Mouse (Mus musculus) myocyte (in vitro differentiated cells): ENCODE measurements around the gene Erbb3. TPM values are rescaled to one million over a fixed set of nuclear protein-coding genes. Genes with fewer than 3 reads are reported as not detected.

Experiments used
- H3K27me3 ChIP-seq: one replicate; pipeline ENCODE4 v1.6.1; 2011; ENCODE audit not compliant: control insufficient read depth, insufficient read depth, insufficient read length
- H3K36me3 ChIP-seq: one replicate; pipeline ENCODE4 v1.6.1; 2011; ENCODE audit not compliant: control insufficient read depth, insufficient read depth
- H3K4me2 ChIP-seq: one replicate; pipeline ENCODE4 v1.6.1; 2011; ENCODE audit warnings: low read depth, control low read depth
- H3K4me3 ChIP-seq: one replicate; pipeline ENCODE4 v1.5.1; 2011; ENCODE audit warnings: mild to moderate bottlenecking, control low read depth, moderate library complexity
- H3K79me2 ChIP-seq: one replicate; pipeline ENCODE4 v1.6.1; 2011; ENCODE audit not compliant: control insufficient read depth, insufficient read depth
- H3ac ChIP-seq: one replicate; pipeline ENCODE4 v1.6.1; 2011; ENCODE audit not compliant: control insufficient read depth, insufficient read length
- CEBPB ChIP-seq: IDR thresholded peaks from 2 replicates; pipeline ENCODE4 v1.6.1; 2011; ENCODE audit warnings: mild to moderate bottlenecking, moderate library complexity; ENCODE audit not compliant: poor library complexity, insufficient read depth, severe bottlenecking
- E2F4 ChIP-seq: IDR thresholded peaks from one replicate; pipeline ENCODE4 v1.6.1; 2011; ENCODE audit warnings: mild to moderate bottlenecking, control low read depth, moderate library complexity; ENCODE audit not compliant: insufficient read depth
- MAX ChIP-seq: IDR thresholded peaks from one replicate; pipeline ENCODE4 v1.6.1; 2011; ENCODE audit warnings: low read depth, mild to moderate bottlenecking, control low read depth
- MYOD1 ChIP-seq, 3 experiments: IDR thresholded peaks; one replicate each; pipeline ENCODE4 v1.6.1; 2011; ENCODE audit warnings: control low read depth in 2 of 3, low read depth in 2 of 3, mild to moderate bottlenecking in 2 of 3, moderate library complexity in 1 of 3; ENCODE audit not compliant: insufficient read length in 2 of 3, control insufficient read depth in 1 of 3
- MYOG ChIP-seq, 3 experiments: IDR thresholded peaks; one replicate each; pipeline ENCODE4 v1.6.1; 2011; ENCODE audit warnings: control low read depth in 2 of 3, low read depth in 2 of 3, mild to moderate bottlenecking in 2 of 3; ENCODE audit not compliant: insufficient read length in 2 of 3, control insufficient read depth in 1 of 3, insufficient read depth in 1 of 3
- POLR2A ChIP-seq: IDR thresholded peaks from one replicate; pipeline ENCODE4 v1.6.1; 2011; ENCODE audit warnings: low read depth, mild to moderate bottlenecking, control low read depth, moderate library complexity; ENCODE audit not compliant: insufficient read length
- POLR2AphosphoS2 ChIP-seq: IDR thresholded peaks from one replicate; pipeline ENCODE4 v1.6.1; 2011; ENCODE audit warnings: low read depth, control low read depth; ENCODE audit not compliant: insufficient read length
- REST ChIP-seq: IDR thresholded peaks from one replicate; pipeline ENCODE4 v1.6.1; 2011; ENCODE audit warnings: mild to moderate bottlenecking, control low read depth, moderate library complexity; ENCODE audit not compliant: insufficient read depth, insufficient read length
- SRF ChIP-seq: IDR thresholded peaks from one replicate; pipeline ENCODE4 v1.6.1; 2011; ENCODE audit warnings: low read depth; ENCODE audit not compliant: control insufficient read depth, insufficient read length
- TCF12 ChIP-seq: IDR thresholded peaks from one replicate; pipeline ENCODE4 v1.6.1; 2011; ENCODE audit warnings: mild to moderate bottlenecking, control low read depth; ENCODE audit not compliant: poor library complexity, insufficient read depth, severe bottlenecking
- TCF3 ChIP-seq: IDR thresholded peaks from one replicate; pipeline ENCODE4 v1.6.1; 2011; ENCODE audit warnings: low read depth, control low read depth; ENCODE audit not compliant: insufficient read length
- USF1 ChIP-seq: IDR thresholded peaks from one replicate; pipeline ENCODE4 v1.6.1; 2011; ENCODE audit warnings: low read depth, mild to moderate bottlenecking, control low read depth, moderate library complexity
- polyA plus RNA-seq: library from polyadenylated mRNA; unstranded; fragments of >200 nt; fragmentation: generic; extraction: Trizol; gene quantifications from one replicate; pipeline ENCODE4 v1.2.1, GENCODE M21; 2012; ENCODE audit warnings: missing spikeins

Gene Erbb3
- polyA plus RNA-seq, 1 experiment, result 23.3 TPM

DNA sequence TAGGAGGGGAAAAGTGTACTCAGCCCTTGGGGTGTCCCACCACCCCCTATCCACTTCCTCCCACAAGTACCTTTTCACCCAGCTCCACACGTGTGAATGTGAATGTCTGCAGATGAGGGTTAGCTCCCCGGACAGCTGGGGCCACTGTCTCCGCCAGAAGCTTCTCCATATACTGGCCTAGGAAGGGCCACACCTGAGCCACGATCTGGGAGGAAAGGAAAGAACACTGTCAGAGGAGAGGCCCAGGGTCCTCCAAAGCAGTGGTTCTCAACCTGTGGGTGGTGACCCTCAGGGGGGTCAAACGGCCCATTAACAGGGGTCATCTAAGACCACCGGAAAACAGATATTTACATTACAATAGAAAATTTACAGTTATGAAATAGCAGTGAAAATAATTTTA is 67.1 kb downstream of the Erbb3 start:
- TF ChIP-seq MYOD1 (IDR thresholded peaks at IDR 0.05; ENCODE audit: control insufficient read depth in 1 of 3, insufficient read length in 2 of 3, low read depth in 2 of 3) (no peak), TCF3 (no peak), SRF (no peak), E2F4 (no peak), REST (no peak), CEBPB (no peak), POLR2A (no peak), TCF12 (no peak)
- no peak overlapping the region for H3K4me2 ChIP-seq
- H3K79me2 ChIP-seq, result peaks cover 25% of the 10 kb centered on the region
- H3K27me3 ChIP-seq, result no peaks in the 10 kb centered on the region
- no peak overlapping the region for H3K4me3 ChIP-seq
- H3ac ChIP-seq, result no peak overlapping the region
- peaks cover 53% of the 10 kb centered on the region for H3K36me3 ChIP-seq

DNA sequence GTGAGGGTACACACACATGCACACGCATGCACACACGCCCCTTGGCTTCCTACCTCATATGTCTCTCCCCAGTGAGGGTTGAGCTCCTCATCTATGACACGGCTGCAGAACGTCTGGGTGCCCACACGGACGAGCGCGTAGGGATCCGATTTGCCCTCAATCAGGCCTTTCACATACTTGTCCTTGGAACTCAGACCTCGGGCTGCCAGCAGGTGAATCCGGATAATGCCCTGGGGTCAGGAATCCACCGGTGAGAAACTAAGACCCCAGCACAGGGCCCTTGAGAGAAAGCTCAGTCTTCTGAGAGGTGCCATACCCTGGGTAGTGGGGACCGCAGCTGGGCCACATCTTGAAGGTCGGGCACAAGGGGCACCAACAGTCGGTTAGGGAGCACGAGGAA is 68.9 kb downstream of the Erbb3 start:
- Histone ChIP-seq H3K4me2 (no peak overlapping the region), H3K79me2 (peaks cover 25% of the 10 kb centered on the region), H3K4me3 (no peak overlapping the region), H3ac (no peak overlapping the region), H3K27me3 (no peaks in the 10 kb centered on the region), H3K36me3 (peaks cover 65% of the 10 kb centered on the region)
- TF ChIP-seq E2F4 (no peak), TCF3 (no peak), MYOD1 (IDR thresholded peaks at IDR 0.05; ENCODE audit: control insufficient read depth in 1 of 3, insufficient read length in 2 of 3, low read depth in 2 of 3) (no peak), POLR2A (no peak), TCF12 (no peak), REST (no peak), MAX (no peak), SRF (no peak)

DNA sequence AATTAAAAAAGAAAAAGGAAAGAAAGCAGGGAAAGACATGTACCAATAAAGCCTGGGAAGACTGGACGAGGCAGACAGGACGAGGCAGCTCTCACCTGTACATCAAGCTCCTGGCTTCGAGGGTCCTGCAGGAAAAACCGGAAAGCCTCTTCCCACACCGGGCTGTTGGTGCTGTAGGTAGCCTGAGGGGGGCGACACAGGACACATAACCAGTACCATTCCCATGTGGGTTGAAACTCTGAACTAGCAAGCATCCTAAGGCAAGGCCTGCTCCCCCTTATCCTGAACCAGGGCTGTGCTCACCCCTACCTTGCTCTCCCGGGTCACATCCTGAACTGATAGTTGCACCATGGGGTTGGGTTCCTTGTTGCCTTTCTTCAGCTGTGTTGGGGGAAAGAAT is 70.6 kb downstream of the Erbb3 start:
- peaks cover 77% of the 10 kb centered on the region for H3K36me3 ChIP-seq
- H3K4me3 ChIP-seq, result no peak overlapping the region
- no peak overlapping the region for H3ac ChIP-seq
- H3K27me3 ChIP-seq, result no peaks in the 10 kb centered on the region
- peaks cover 9% of the 10 kb centered on the region for H3K79me2 ChIP-seq
- TF ChIP-seq POLR2AphosphoS2, result no peak
- TF ChIP-seq POLR2A, result no peak
- TF ChIP-seq CEBPB, result no peak
- no peak for TF ChIP-seq SRF
- no peak for TF ChIP-seq USF1
- TF ChIP-seq REST, result no peak
- TF ChIP-seq MYOG (IDR thresholded peaks at IDR 0.05; ENCODE audit: control insufficient read depth in 1 of 3, insufficient read depth in 1 of 3, insufficient read length in 2 of 3, low read depth in 2 of 3), result no peak
- TF ChIP-seq TCF12, result no peak
- no peak for TF ChIP-seq E2F4
- no peak for TF ChIP-seq TCF3
- TF ChIP-seq MYOD1 (IDR thresholded peaks at IDR 0.05; ENCODE audit: control insufficient read depth in 1 of 3, insufficient read length in 2 of 3, low read depth in 2 of 3), result no peak
- H3K4me2 ChIP-seq, result no peak overlapping the region

Other genes starting within 250 kb of the Erbb3 start
- 61.2 TPM for gene Coq10a, start 220.7 kb downstream of the Erbb3 start, polyA plus RNA-seq
- gene Ankrd52, start 212.5 kb downstream of the Erbb3 start, polyA plus RNA-seq, result 30.8 TPM
- gene Slc39a5, start 188.4 kb downstream of the Erbb3 start, polyA plus RNA-seq, result not detected
- 115 TPM for gene Nabp2, start 178.2 kb downstream of the Erbb3 start, polyA plus RNA-seq
- gene Rnf41, start 178.0 kb downstream of the Erbb3 start, polyA plus RNA-seq, result 35.2 TPM
- gene Smarcc2, start 130.4 kb downstream of the Erbb3 start, polyA plus RNA-seq, result 52.5 TPM
- 2,234 TPM for gene Myl6, start 95.5 kb downstream of the Erbb3 start, polyA plus RNA-seq
- gene Myl6b, start 91.0 kb downstream of the Erbb3 start, polyA plus RNA-seq, result 734 TPM
- 166 TPM for gene Esyt1, start 63.8 kb downstream of the Erbb3 start, polyA plus RNA-seq
- 13.8 TPM for gene Zc3h10, start 41.9 kb downstream of the Erbb3 start, polyA plus RNA-seq
- 12,553 TPM for gene Rpl41, start 40.3 kb downstream of the Erbb3 start, polyA plus RNA-seq
- gene Pa2g4, start 23.7 kb downstream of the Erbb3 start, polyA plus RNA-seq, result 127 TPM
- gene Rps26, start 37.1 kb upstream of the Erbb3 start, polyA plus RNA-seq, result 1,658 TPM
- 0.04 TPM for gene Ikzf4, start 56.3 kb upstream of the Erbb3 start, polyA plus RNA-seq
- 23.3 TPM for gene Suox, start 84.4 kb upstream of the Erbb3 start, polyA plus RNA-seq
- 76.3 TPM for gene Rab5b, start 106.6 kb upstream of the Erbb3 start, polyA plus RNA-seq
- gene Pmel, start 114.5 kb upstream of the Erbb3 start, polyA plus RNA-seq, result 0.17 TPM
- gene Cdk2, start 115.4 kb upstream of the Erbb3 start, polyA plus RNA-seq, result 39.9 TPM
- gene Dgka, start 155.2 kb upstream of the Erbb3 start, polyA plus RNA-seq, result 13.2 TPM
- gene Pym1, start 158.2 kb upstream of the Erbb3 start, polyA plus RNA-seq, result 32.6 TPM
- gene Mmp19, start 201.3 kb upstream of the Erbb3 start, polyA plus RNA-seq, result 12.1 TPM
- gene Dnajc14, start 214.4 kb upstream of the Erbb3 start, polyA plus RNA-seq, result 39.0 TPM
- gene Tmem198b, start 214.7 kb upstream of the Erbb3 start, polyA plus RNA-seq, result 18.7 TPM
- gene Sarnp, start 227.7 kb upstream of the Erbb3 start, polyA plus RNA-seq, result 40.8 TPM
- 19.2 TPM for gene Ormdl2, start 232.0 kb upstream of the Erbb3 start, polyA plus RNA-seq